Mouse (Mus musculus): ENCODE data around the gene Fam57b. TPM values are rescaled to one million over a fixed set of nuclear protein-coding genes. Genes with fewer than 3 reads are reported as not detected.
A peak's percentile ranks its signal among the peaks of the same experiment; 100 is the strongest.

Fam57b gene
- 52.8 and 59.4 TPM in 2 replicates for polyA plus RNA-seq (2015; fragmentation: Nextera tagmentation; extraction: Ambion mirVana)

GRCm38 (mm10) chr7:126797411-126798126, at the start of gene Fam57b:
TSS of gene Fam57b (plus strand) at chr7:126797668.
- H3K9ac ChIP-seq (ENCODE audit: low read depth, low read length), result peak within 1 kb of the TSS; percentile 88
- peak within 1 kb of the TSS; percentile 84 for H3K4me2 ChIP-seq (ENCODE audit: low read length)
- peak within 1 kb of the TSS; percentile 73 for H3K4me3 ChIP-seq (ENCODE audit: low read length)
- H3K27ac ChIP-seq (ENCODE audit: low read depth, low read length), result peak within 1 kb of the TSS; percentile 96
- no peaks in the 10 kb centered on the region for H3K27me3 ChIP-seq (replicated peaks; ENCODE audit: control insufficient read depth, insufficient read depth, low read length)
- H3K9me3 ChIP-seq (ENCODE audit: control insufficient read depth, low read length), result no peaks in the 10 kb centered on the region
- 20% methylated on average over 21 of the region's 21 CpGs for WGBS
- ATAC-seq, result no peak
- peaks cover 39% of the 10 kb centered on the region for H3K4me1 ChIP-seq (ENCODE audit: control insufficient read depth, insufficient read depth, low read depth, low read length)
- peaks cover 21% of the 10 kb centered on the region for H3K36me3 ChIP-seq (ENCODE audit: control insufficient read depth, insufficient read depth, low read length)

GRCm38 (mm10) chr7:126748824-126749223, 48.6 kb upstream of the Fam57b start:
- no peak for ATAC-seq
- no peaks in the 10 kb centered on the region for H3K9me3 ChIP-seq (ENCODE audit: control insufficient read depth, low read length)
- WGBS, result 81% methylated on average over 7 of the region's 7 CpGs
- H3K27me3 ChIP-seq (replicated peaks; ENCODE audit: control insufficient read depth, insufficient read depth, low read length), result no peaks in the 10 kb centered on the region
- no peak overlapping the region for H3K9ac ChIP-seq (ENCODE audit: low read depth, low read length)
- H3K36me3 ChIP-seq (ENCODE audit: control insufficient read depth, insufficient read depth, low read length), result no peaks in the 10 kb centered on the region
- no peak overlapping the region for H3K4me3 ChIP-seq (ENCODE audit: low read length)
- H3K4me2 ChIP-seq (ENCODE audit: low read length), result no peak overlapping the region
- H3K27ac ChIP-seq (ENCODE audit: low read depth, low read length), result no peak overlapping the region
- no peaks in the 10 kb centered on the region for H3K4me1 ChIP-seq (ENCODE audit: control insufficient read depth, insufficient read depth, low read depth, low read length)

GRCm38 (mm10) chr7:126749582-126750343, 47.7 kb upstream of the Fam57b start:
- H3K9ac ChIP-seq (ENCODE audit: low read depth, low read length), result no peak overlapping the region
- peaks cover 3% of the 10 kb centered on the region; the same call in 1 of the 2 replicates for H3K4me1 ChIP-seq (ENCODE audit: control insufficient read depth, insufficient read depth, low read depth, low read length)
- no peak for ATAC-seq
- WGBS, result 97% methylated on average over 17 of the region's 17 CpGs
- no peak overlapping the region for H3K4me3 ChIP-seq (ENCODE audit: low read length)
- no peak overlapping the region for H3K27ac ChIP-seq (ENCODE audit: low read depth, low read length)
- H3K27me3 ChIP-seq (replicated peaks; ENCODE audit: control insufficient read depth, insufficient read depth, low read length), result no peaks in the 10 kb centered on the region
- H3K4me2 ChIP-seq (ENCODE audit: low read length), result no peak overlapping the region
- no peaks in the 10 kb centered on the region for H3K36me3 ChIP-seq (ENCODE audit: control insufficient read depth, insufficient read depth, low read length)
- H3K9me3 ChIP-seq (ENCODE audit: control insufficient read depth, low read length), result no peaks in the 10 kb centered on the region

- H3K4me1 ChIP-seq (ENCODE audit: control insufficient read depth, insufficient read depth, low read depth, low read length), result peaks cover 6% of the 10 kb centered on the region
- WGBS, result 4% methylated on average over 9 of the region's 9 CpGs
- no peaks in the 10 kb centered on the region for H3K27me3 ChIP-seq (replicated peaks; ENCODE audit: control insufficient read depth, insufficient read depth, low read length)
- no peaks in the 10 kb centered on the region for H3K9me3 ChIP-seq (ENCODE audit: control insufficient read depth, low read length)
- H3K27ac ChIP-seq (ENCODE audit: low read depth, low read length), result no peak overlapping the region
- ATAC-seq, result peak; percentile 71
- H3K9ac ChIP-seq (ENCODE audit: low read depth, low read length), result peak overlapping the region; percentile 55
- no peak overlapping the region for H3K4me3 ChIP-seq (ENCODE audit: low read length)
- no peaks in the 10 kb centered on the region for H3K36me3 ChIP-seq (ENCODE audit: control insufficient read depth, insufficient read depth, low read length)
- peak overlapping the region; percentile 43 for H3K4me2 ChIP-seq (ENCODE audit: low read length)
Measured at GRCm38 (mm10) chr7:126754866-126755265, 42.6 kb upstream of the Fam57b start.

GRCm38 (mm10) chr7:126758539-126758938, 38.9 kb upstream of the Fam57b start:
- Histone ChIP-seq H3K4me1 (ENCODE audit: control insufficient read depth, insufficient read depth, low read depth, low read length) (peaks cover 27% of the 10 kb centered on the region), H3K9ac (ENCODE audit: low read depth, low read length) (no peak overlapping the region), H3K27ac (ENCODE audit: low read depth, low read length) (no peak overlapping the region), H3K4me2 (ENCODE audit: low read length) (no peak overlapping the region), H3K4me3 (ENCODE audit: low read length) (no peak overlapping the region), H3K36me3 (ENCODE audit: control insufficient read depth, insufficient read depth, low read length) (no peaks in the 10 kb centered on the region), H3K27me3 (replicated peaks; ENCODE audit: control insufficient read depth, insufficient read depth, low read length) (no peaks in the 10 kb centered on the region), H3K9me3 (ENCODE audit: control insufficient read depth, low read length) (no peaks in the 10 kb centered on the region)
- no peak for ATAC-seq
- WGBS, result 57% methylated on average over 7 of the region's 7 CpGs

- ATAC-seq, result peak; percentile 53
- Histone ChIP-seq H3K4me2 (ENCODE audit: low read length) (peak within 1 kb of the TSS; percentile 69), H3K9me3 (ENCODE audit: control insufficient read depth, low read length) (no peaks in the 10 kb centered on the region), H3K4me1 (ENCODE audit: control insufficient read depth, insufficient read depth, low read depth, low read length) (peaks cover 27% of the 10 kb centered on the region), H3K27ac (ENCODE audit: low read depth, low read length) (peak within 1 kb of the TSS; percentile 88), H3K27me3 (replicated peaks; ENCODE audit: control insufficient read depth, insufficient read depth, low read length) (no peaks in the 10 kb centered on the region), H3K9ac (ENCODE audit: low read depth, low read length) (peak within 1 kb of the TSS; percentile 83), H3K36me3 (ENCODE audit: control insufficient read depth, insufficient read depth, low read length) (peaks cover under 1% of the 10 kb centered on the region), H3K4me3 (ENCODE audit: low read length) (peak within 1 kb of the TSS; percentile 64)
- WGBS, result 0% methylated on average over 9 of the region's 38 CpGs
Measured at GRCm38 (mm10) chr7:126759050-126759671, 38.3 kb upstream of the Fam57b start, which contains the start of gene Mapk3. TSS of gene Mapk3 (plus strand) at chr7:126759601.

- ATAC-seq, result peak; percentile 49
- H3K27me3 ChIP-seq (replicated peaks; ENCODE audit: control insufficient read depth, insufficient read depth, low read length), result no peaks in the 10 kb centered on the region
- H3K27ac ChIP-seq (ENCODE audit: low read depth, low read length), result peak overlapping the region; percentile 88
- H3K4me3 ChIP-seq (ENCODE audit: low read length), result peak overlapping the region; percentile 64
- H3K4me1 ChIP-seq (ENCODE audit: control insufficient read depth, insufficient read depth, low read depth, low read length), result peaks cover 24% of the 10 kb centered on the region
- under 1% methylated on average over 22 of the region's 24 CpGs for WGBS
- H3K9ac ChIP-seq (ENCODE audit: low read depth, low read length), result peak overlapping the region; percentile 83
- H3K9me3 ChIP-seq (ENCODE audit: control insufficient read depth, low read length), result no peaks in the 10 kb centered on the region
- peaks cover 7% of the 10 kb centered on the region for H3K36me3 ChIP-seq (ENCODE audit: control insufficient read depth, insufficient read depth, low read length)
- peak overlapping the region; percentile 69 for H3K4me2 ChIP-seq (ENCODE audit: low read length)
Measured at GRCm38 (mm10) chr7:126759672-126760390, 37.6 kb upstream of the Fam57b start.

GRCm38 (mm10) chr7:126760391-126760802, 37.1 kb upstream of the Fam57b start:
- no peaks in the 10 kb centered on the region for H3K9me3 ChIP-seq (ENCODE audit: control insufficient read depth, low read length)
- ATAC-seq, result peak; percentile 53
- peak overlapping the region; percentile 69 for H3K4me2 ChIP-seq (ENCODE audit: low read length)
- H3K4me1 ChIP-seq (ENCODE audit: control insufficient read depth, insufficient read depth, low read depth, low read length), result peaks cover 21% of the 10 kb centered on the region
- H3K4me3 ChIP-seq (ENCODE audit: low read length), result peak overlapping the region; percentile 64
- H3K9ac ChIP-seq (ENCODE audit: low read depth, low read length), result peak overlapping the region; percentile 83
- H3K27me3 ChIP-seq (replicated peaks; ENCODE audit: control insufficient read depth, insufficient read depth, low read length), result no peaks in the 10 kb centered on the region
- H3K36me3 ChIP-seq (ENCODE audit: control insufficient read depth, insufficient read depth, low read length), result peaks cover 8% of the 10 kb centered on the region
- H3K27ac ChIP-seq (ENCODE audit: low read depth, low read length), result peak overlapping the region; percentile 88
- WGBS, result 15% methylated on average over 3 of the region's 3 CpGs

Data from hindbrain, embryonic 16.5 days (tissue).